In genomic region chr3:107844001-107844400, GRCm38 (mm10) we compare ENCODE assay signal across 11 mouse cellular contexts. TPM values are rescaled to one million over a fixed set of nuclear protein-coding genes. Genes with fewer than 3 reads are reported as not detected.
A peak's percentile ranks its signal among the peaks of the same experiment; 100 is the strongest.
DNase-seq lines count a peak whose midpoint lies in the region; ATAC-seq and TF ChIP-seq lines count a peak whose summit lies in the region.
"Had no signal": no experiment of that assay in that cellular context is flagged by ENCODE, and none has a peak within 500 bp of the region (broad histone marks: within the 10 kb centered on the region; RNA-seq: fewer than 3 reads in every experiment).

No protein-coding gene starts in this region.

- H3K4me3 ChIP-seq in hindbrain, postnatal 0 days (ENCODE audit: low read length): no peak overlapping the region
- H3K4me3 ChIP-seq in hindbrain, embryonic 11.5 days (ENCODE audit: low read depth, low read length): no peak overlapping the region
- H3K4me3 ChIP-seq: heart, embryonic 13.5 days had no signal

- DNase-seq in hindbrain, postnatal 0 days (ENCODE audit: low spot score): peak; percentile 78
- DNase-seq in hindbrain, embryonic 11.5 days (ENCODE audit: low spot score): no peak
- peak; percentile 42 for DNase-seq in urinary bladder, postnatal 14 days (ENCODE audit: low spot score)
- no peak for DNase-seq in urinary bladder, postnatal 10 days (ENCODE audit: low spot score)
- peak; percentile 90 to 91 for DNase-seq in cerebellum, postnatal 10 days
- DNase-seq in thymus, postnatal 10 days (ENCODE audit: low spot score in 2 of 2): no peak
- DNase-seq in left cerebral cortex, adult 11 months (ENCODE audit: low spot score): no peak

- no peak for ATAC-seq in hindbrain, postnatal 0 days
- ATAC-seq in hindbrain, embryonic 11.5 days (ENCODE audit: low FRiP score): no peak
- no peak for ATAC-seq in inflammation-experienced regulatory T-cells, adult 6 months

- no peak overlapping the region for H3K4me2 ChIP-seq in hindbrain, postnatal 0 days (ENCODE audit: low read depth, low read length)
- no peak overlapping the region for H3K4me2 ChIP-seq in hindbrain, embryonic 11.5 days (replicated peaks; ENCODE audit: low read depth, low read length)
- H3K4me2 ChIP-seq: heart, embryonic 13.5 days had no signal

- no peak overlapping the region for H3K9ac ChIP-seq in hindbrain, postnatal 0 days (replicated peaks; ENCODE audit: low read length)
- no peak overlapping the region for H3K9ac ChIP-seq in hindbrain, embryonic 11.5 days (ENCODE audit: low read depth, low read length)
- H3K9ac ChIP-seq: heart, embryonic 13.5 days had no signal

- TF ChIP-seq CTCF in hindbrain, postnatal 0 days (IDR thresholded peaks at IDR 0.05; ENCODE audit: low read depth): no peak

- no peaks in the 10 kb centered on the region for H3K36me3 ChIP-seq in hindbrain, postnatal 0 days (ENCODE audit: insufficient read depth, low read length)
- H3K36me3 ChIP-seq in hindbrain, embryonic 11.5 days (ENCODE audit: control insufficient read depth, insufficient read depth, low read length): no peaks in the 10 kb centered on the region
- H3K36me3 ChIP-seq: heart, embryonic 13.5 days had no signal

- H3K4me1 ChIP-seq in hindbrain, postnatal 0 days (ENCODE audit: insufficient read depth, low read length): peaks cover 8% of the 10 kb centered on the region; the same call in 1 of the 2 replicates
- H3K4me1 ChIP-seq in hindbrain, embryonic 11.5 days (replicated peaks; ENCODE audit: control insufficient read depth, insufficient read depth, low read length): no peaks in the 10 kb centered on the region

- no peaks in the 10 kb centered on the region for H3K9me3 ChIP-seq in hindbrain, postnatal 0 days (ENCODE audit: low read length)
- H3K9me3 ChIP-seq in hindbrain, embryonic 11.5 days (ENCODE audit: control insufficient read depth, low read length): no peaks in the 10 kb centered on the region
- H3K9me3 ChIP-seq: heart, embryonic 13.5 days had no signal

- H3K27ac ChIP-seq in hindbrain, postnatal 0 days: no peak overlapping the region
- H3K27ac ChIP-seq in hindbrain, embryonic 11.5 days (ENCODE audit: low read depth, low read length): no peak overlapping the region
- H3K27ac ChIP-seq: heart, embryonic 13.5 days had no signal

- WGBS in hindbrain, postnatal 0 days: 47% methylated on average over 3 of the region's 3 CpGs
- 89% methylated on average over 3 of the region's 3 CpGs for WGBS in hindbrain, embryonic 11.5 days

- H3K27me3 ChIP-seq in hindbrain, postnatal 0 days (ENCODE audit: insufficient read depth, low read length): no peaks in the 10 kb centered on the region
- H3K27me3 ChIP-seq in hindbrain, embryonic 11.5 days (ENCODE audit: control insufficient read depth, insufficient read depth, low read length): no peaks in the 10 kb centered on the region

RNA-seq across cellular contexts. Expression of gene Eps8l3, which starts 33.0 kb away (rescaled TPM):
- total RNA-seq in hindbrain, postnatal 0 days (2014; rRNA removed): not detected in 2 replicates
- polyA plus RNA-seq in hindbrain, postnatal 0 days (2015; fragmentation: Nextera tagmentation; extraction: Ambion mirVana): not detected in 2 replicates
- polyA plus RNA-seq in hindbrain, embryonic 11.5 days (2014; fragmentation: Nextera tagmentation; extraction: Ambion mirVana): not detected in 2 replicates
- polyA plus RNA-seq in inflammation-experienced regulatory T-cells, adult 6 months (2017; shearing (Covaris generic)): not detected
- total RNA-seq: layer of hippocampus, postnatal 14 days had no signal
- polyA plus RNA-seq: heart, embryonic 13.5 days; neural tube, embryonic 14.5 days had no signal

RNA-seq across cellular contexts. Expression of gene Gstm5, which starts 51.6 kb away (rescaled TPM):
- 164 and 179 TPM in 2 replicates for total RNA-seq in hindbrain, postnatal 0 days (2014; rRNA removed)
- 383 and 384 TPM in 2 replicates for polyA plus RNA-seq in hindbrain, postnatal 0 days (2015; fragmentation: Nextera tagmentation; extraction: Ambion mirVana)
- 236 and 261 TPM in 2 replicates for polyA plus RNA-seq in hindbrain, embryonic 11.5 days (2014; fragmentation: Nextera tagmentation; extraction: Ambion mirVana)
- polyA plus RNA-seq in inflammation-experienced regulatory T-cells, adult 6 months (2017; shearing (Covaris generic)): 1 to 10 TPM in 1 of 3 experiments, not detected in 2; 1.4 TPM

Comparison
In these comparisons a context has a peak if more than half of its experiments do, and no peak if none do; other contexts are left out.
1. DNase-seq: peak in hindbrain, postnatal 0 days (single experiment), urinary bladder, postnatal 14 days (single experiment) and cerebellum, postnatal 10 days (2 of 2); none in hindbrain, embryonic 11.5 days (single experiment), urinary bladder, postnatal 10 days (single experiment), thymus, postnatal 10 days (0 of 2) and left cerebral cortex, adult 11 months (single experiment).
2. RNA of gene Gstm5, which starts 51.6 kb away (polyA plus RNA-seq): 383 to 384 TPM in hindbrain, postnatal 0 days and 236 to 261 TPM in hindbrain, embryonic 11.5 days; 1.4 TPM in inflammation-experienced regulatory T-cells, adult 6 months; every median in the first group is over 100 times any median in the second.